ENCODE assay signal across 27 mouse cellular contexts in the genomic region with DNA sequence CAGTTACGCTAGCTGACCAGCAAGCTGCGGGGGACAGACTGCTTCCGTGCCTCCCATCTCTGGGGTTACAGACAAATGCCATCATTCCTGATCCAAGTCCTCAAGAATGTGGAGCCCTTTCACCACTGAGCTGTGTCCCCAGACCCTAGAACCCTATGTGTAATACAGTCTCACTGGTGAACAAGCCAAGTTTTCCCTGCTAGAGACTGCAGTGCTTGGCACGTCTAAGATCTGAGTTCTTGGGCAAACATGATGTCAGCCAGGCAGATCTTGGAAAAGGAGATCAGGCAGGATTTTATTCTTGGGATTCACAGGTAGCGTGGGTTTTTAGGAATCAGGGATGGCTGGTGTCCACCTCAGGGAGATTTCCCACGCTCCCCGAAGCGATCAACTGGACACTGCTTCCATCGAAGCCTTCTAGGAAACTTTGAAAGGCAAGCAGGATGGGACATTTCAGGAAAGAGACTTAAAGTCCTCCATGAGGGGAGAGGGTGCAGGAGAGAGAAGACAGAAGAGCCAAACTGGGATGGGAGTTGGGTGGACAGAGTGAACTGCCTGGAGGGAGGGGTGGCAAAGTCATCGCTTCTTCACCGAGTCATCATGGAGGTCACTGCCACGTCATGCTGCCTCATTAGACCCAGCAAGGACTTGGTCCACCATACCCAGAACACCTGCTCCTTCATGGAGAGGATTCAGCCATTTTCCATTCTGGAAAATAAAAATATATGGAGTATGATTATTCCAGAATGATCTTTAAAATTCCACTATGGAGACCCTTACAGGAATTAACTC.
"Had no signal": no experiment of that assay in that cellular context is flagged by ENCODE, and none has a peak within 500 bp of the region (broad histone marks: within the 10 kb centered on the region; RNA-seq: fewer than 3 reads in every experiment).

No protein-coding gene starts in this region.

- H3K9me3 ChIP-seq: heart, embryonic 13.5 days; heart, embryonic 15.5 days; hindbrain, embryonic 10.5 days; hindbrain, embryonic 12.5 days; intestine, embryonic 15.5 days; limb, embryonic 13.5 days; limb, embryonic 15.5 days; liver, embryonic 13.5 days had no signal

- ATAC-seq: forebrain, embryonic 16.5 days; hindbrain, embryonic 16.5 days; inflammation-experienced regulatory T-cells, adult 6 months; intestine, embryonic 15.5 days; intestine, postnatal 0 days had no signal

- H3K36me3 ChIP-seq: heart, embryonic 13.5 days; heart, embryonic 15.5 days; hindbrain, embryonic 10.5 days; hindbrain, embryonic 12.5 days; intestine, embryonic 15.5 days; limb, embryonic 13.5 days; limb, embryonic 15.5 days; liver, embryonic 13.5 days had no signal

- H3K27me3 ChIP-seq: heart, embryonic 13.5 days; heart, embryonic 15.5 days; hindbrain, embryonic 12.5 days; intestine, embryonic 15.5 days; limb, embryonic 13.5 days; limb, embryonic 15.5 days had no signal

- H3K27ac ChIP-seq: gastrocnemius, adult 2 months; heart, embryonic 13.5 days; heart, embryonic 15.5 days; hindbrain, embryonic 10.5 days; hindbrain, embryonic 12.5 days; hindbrain, embryonic 14.5 days; intestine, embryonic 15.5 days; layer of hippocampus, adult 2 months; left cerebral cortex, adult 2 months; limb, embryonic 13.5 days; limb, embryonic 15.5 days; liver, embryonic 13.5 days had no signal

- H3K4me1 ChIP-seq: heart, embryonic 15.5 days; hindbrain, embryonic 12.5 days; intestine, embryonic 15.5 days; liver, embryonic 13.5 days had no signal

- DNase-seq: gastrocnemius, adult 2 months; gastrocnemius, postnatal 10 days; gastrocnemius, postnatal 25 days; heart, postnatal 14 days; heart, postnatal 4 days; kidney, adult 18-20 months; kidney, adult 8-10 months; kidney, postnatal 10 days; kidney, postnatal 25 days; kidney, postnatal 4 days; left cerebral cortex, postnatal 4 days; liver, embryonic 13.5 days had no signal

- H3K4me3 ChIP-seq: gastrocnemius, adult 2 months; heart, embryonic 13.5 days; heart, embryonic 15.5 days; hindbrain, embryonic 10.5 days; hindbrain, embryonic 12.5 days; intestine, embryonic 15.5 days; layer of hippocampus, adult 2 months; left cerebral cortex, adult 2 months; limb, embryonic 13.5 days; limb, embryonic 15.5 days; liver, embryonic 13.5 days had no signal

- H3K9ac ChIP-seq: heart, embryonic 13.5 days; heart, embryonic 15.5 days; hindbrain, embryonic 12.5 days; hindbrain, embryonic 14.5 days; intestine, embryonic 15.5 days; limb, embryonic 13.5 days; limb, embryonic 15.5 days; liver, embryonic 13.5 days had no signal

- H3K4me2 ChIP-seq: heart, embryonic 11.5 days; heart, embryonic 13.5 days; heart, embryonic 15.5 days; hindbrain, embryonic 12.5 days; hindbrain, embryonic 14.5 days; intestine, embryonic 15.5 days; limb, embryonic 13.5 days; limb, embryonic 15.5 days; liver, embryonic 13.5 days had no signal
